Mouse (Mus musculus) adrenal gland, adult 10 weeks (tissue): ENCODE measurements around the gene Hnrnpc. TPM values are rescaled to one million over a fixed set of nuclear protein-coding genes. Genes with fewer than 3 reads are reported as not detected.

ENCODE experiments used
- polyA plus RNA-seq: library from polyadenylated mRNA; stranded (reverse); fragments of 350-450 nt; fragmentation: Illumina TruSeq; extraction: RNeasy Lipid Tissue Mini Kit (QIAGEN cat#74804); gene quantifications from one replicate; pipeline ENCODE4 v1.2.3, GENCODE M21; 2014; ENCODE audit warnings: low read depth, low replicate concordance

Gene Hnrnpc
- polyA plus RNA-seq, result 361 TPM

GRCm38 (mm10) chr14:52103856-52104676 lies at the start of gene Hnrnpc:
TSS of gene Hnrnpc (minus strand) at chr14:52104028.

GRCm38 (mm10) chr14:52110346-52110745 lies 6.5 kb upstream of the Hnrnpc start, which contains the start of gene Rpgrip1:
TSS of gene Rpgrip1 (plus strand) at chr14:52110704.

GRCm38 (mm10) chr14:52042359-52042758 lies 61.5 kb downstream of the Hnrnpc start, which contains the start of gene Olfr221:
TSS of gene Olfr221 (minus strand) at chr14:52042459.

Other genes with a start within 250 kb of the Hnrnpc start
- gene Mettl17, start 219.2 kb downstream of the Hnrnpc start, polyA plus RNA-seq, result 4.0 TPM
- gene Slc39a2, start 211.1 kb downstream of the Hnrnpc start, polyA plus RNA-seq, result 0.29 TPM
- 697 TPM for gene Ndrg2, start 189.9 kb downstream of the Hnrnpc start, polyA plus RNA-seq
- gene Tppp2, start 185.6 kb downstream of the Hnrnpc start, polyA plus RNA-seq, result not detected
- not detected for gene Rnase13, start 181.3 kb downstream of the Hnrnpc start, polyA plus RNA-seq
- gene Arhgef40, start 119.3 kb downstream of the Hnrnpc start, polyA plus RNA-seq, result 13.4 TPM
- not detected for gene Tmem253, start 88.4 kb downstream of the Hnrnpc start, polyA plus RNA-seq
- 0.70 TPM for gene Zfp219, start 83.3 kb downstream of the Hnrnpc start, polyA plus RNA-seq
- gene Olfr221, start 61.6 kb downstream of the Hnrnpc start, polyA plus RNA-seq, result not detected
- 0.87 TPM for gene Rpgrip1, start 6.7 kb upstream of the Hnrnpc start, polyA plus RNA-seq
- 75.0 TPM for gene Supt16, start 93.4 kb upstream of the Hnrnpc start, polyA plus RNA-seq
- gene Chd8, start 153.8 kb upstream of the Hnrnpc start, polyA plus RNA-seq, result 68.3 TPM
- gene Tox4, start 175.1 kb upstream of the Hnrnpc start, polyA plus RNA-seq, result 48.2 TPM
- gene Rab2b, start 175.5 kb upstream of the Hnrnpc start, polyA plus RNA-seq, result 88.1 TPM
- gene Mettl3, start 201.1 kb upstream of the Hnrnpc start, polyA plus RNA-seq, result 40.5 TPM
- gene Sall2, start 224.7 kb upstream of the Hnrnpc start, polyA plus RNA-seq, result 4.6 TPM